Mouse (Mus musculus) limb, embryonic 11.5 days (tissue): ENCODE results near the gene Ccdc124. TPM values are rescaled to one million over a fixed set of nuclear protein-coding genes. Genes with fewer than 3 reads are reported as not detected.
"Not testable (repeated sequence)": the region's sequence is repeated elsewhere in the genome, so short reads cannot be mapped to it uniquely, and the experiment has no call there.

Experiments
- ATAC-seq: fragments of 200-750 bp; cut with Nextera tagmentation; 2 replicates; pipeline ENCODE4 v1.8.0; 2017; ENCODE audit warnings: low read depth; ENCODE audit not compliant: insufficient number of reproducible peaks, low FRiP score, low TSS enrichment
- DNase-seq: peaks from one replicate; pipeline ENCODE4 v3.0.0-alpha.2; 2015; ENCODE audit warnings: low spot score
- H3K27ac ChIP-seq: fragments of 300-500 bp; sonication (generic); replicated peaks from 2 replicates; pipeline ENCODE4 v1.5.1; 2014; ENCODE audit warnings: low read depth, mild to moderate bottlenecking, low read length
- H3K27me3 ChIP-seq: fragments of 300-500 bp; sonication (generic); 2 replicates; pipeline ENCODE4 v1.6.1; 2014; ENCODE audit warnings: mild to moderate bottlenecking, low read length, mixed read lengths; ENCODE audit not compliant: control insufficient read depth, insufficient read depth
- H3K36me3 ChIP-seq: fragments of 300-500 bp; sonication (generic); 2 replicates; pipeline ENCODE4 v1.6.1; 2014; ENCODE audit warnings: mild to moderate bottlenecking, low read length, moderate library complexity, mixed read lengths; ENCODE audit not compliant: control insufficient read depth, insufficient read depth
- H3K4me1 ChIP-seq: fragments of 300-500 bp; sonication (generic); 2 replicates; pipeline ENCODE4 v1.6.1; 2014; ENCODE audit warnings: low read length, mixed read lengths; ENCODE audit not compliant: control insufficient read depth, insufficient read depth
- H3K4me2 ChIP-seq: fragments of 300-500 bp; sonication (generic); 2 replicates; pipeline ENCODE4 v1.6.1; 2014; ENCODE audit warnings: low read depth, mild to moderate bottlenecking, moderate library complexity; ENCODE audit not compliant: severe bottlenecking
- H3K4me3 ChIP-seq: fragments of 300-500 bp; sonication (generic); 2 replicates; pipeline ENCODE4 v1.5.1; 2014; ENCODE audit warnings: low read depth, low read length
- H3K9ac ChIP-seq: fragments of 300-500 bp; sonication (generic); 2 replicates; pipeline ENCODE4 v1.6.1; 2014; ENCODE audit warnings: mild to moderate bottlenecking, low read length
- H3K9me3 ChIP-seq: fragments of 300-500 bp; sonication (generic); 2 replicates; pipeline ENCODE4 v1.6.1; 2016; ENCODE audit warnings: low read length; ENCODE audit not compliant: control insufficient read depth
- WGBS: fragments of 180-500 bp; shearing (Covaris S2); extraction: QIAGEN DNeasy Blood & Tissue Kit; methylation state at CpG from one replicate; pipeline ENCODE4 v1.1.7; 2014; 5-methylcytosine and 5-hydroxymethylcytosine counted together
- polyA plus RNA-seq: library from polyadenylated mRNA; unstranded; fragments of >200 nt; fragmentation: Nextera tagmentation; extraction: Ambion mirVana; gene quantifications from 2 replicates; pipeline ENCODE4 v1.2.1, GENCODE M21; 2014

Gene Ccdc124
- polyA plus RNA-seq, 1 experiment from 2014 or later = 161 TPM

DNA sequence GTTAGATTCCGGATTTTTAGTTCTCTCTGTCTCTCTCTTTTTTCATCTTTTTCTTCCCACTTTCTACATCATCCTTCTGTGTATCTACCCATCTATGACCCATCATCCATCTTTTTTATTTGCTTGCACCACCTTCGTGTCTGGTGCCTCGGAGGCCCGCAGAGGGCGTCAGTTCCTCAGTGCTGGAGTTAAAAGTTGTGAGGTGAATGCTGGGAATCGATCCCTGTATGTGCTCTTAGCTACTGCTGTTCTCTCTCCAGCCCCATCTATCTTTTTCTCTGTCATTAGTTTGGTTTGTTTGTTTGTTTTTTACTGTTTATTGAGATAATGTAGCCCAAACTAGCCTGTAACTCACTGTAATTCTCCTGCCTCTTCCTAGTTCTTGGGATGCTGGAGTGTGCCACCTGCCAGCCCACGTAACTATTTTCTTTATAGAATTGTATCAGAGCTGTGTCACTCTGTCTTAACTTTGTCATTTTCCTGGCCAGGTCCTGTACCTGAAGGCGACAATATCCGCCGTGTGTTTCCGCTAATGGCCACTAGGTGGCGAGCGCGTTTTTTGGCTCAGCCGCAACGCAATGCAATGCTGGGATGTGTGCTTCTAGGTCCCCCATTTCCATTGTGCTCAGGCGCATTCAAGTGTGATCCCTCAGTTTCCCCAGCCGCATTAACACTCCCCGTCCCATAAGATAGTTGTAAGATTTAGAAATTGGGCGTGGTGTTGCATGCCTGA, 24.1 kb upstream of the Ccdc124 start:
- H3K27ac ChIP-seq = peak overlapping the region; percentile 49
- under 1% methylated on average over 20 of the region's 20 CpGs for WGBS
- H3K4me3 ChIP-seq = peak overlapping the region; percentile 79
- DNase-seq (peak; percentile 92), ATAC-seq (peak; percentile 36)
- 0 out of 2 replicates have a peak, but pooled peaks cover 3% of the 10 kb centered on the region for H3K4me1 ChIP-seq
- peaks cover 12% of the 10 kb centered on the region for H3K36me3 ChIP-seq
- peaks cover 9% of the 10 kb centered on the region for H3K27me3 ChIP-seq
- peak overlapping the region; percentile 73 for H3K9ac ChIP-seq
- no peaks in the 10 kb centered on the region for H3K9me3 ChIP-seq
- peak overlapping the region; percentile 87 for H3K4me2 ChIP-seq

DNA sequence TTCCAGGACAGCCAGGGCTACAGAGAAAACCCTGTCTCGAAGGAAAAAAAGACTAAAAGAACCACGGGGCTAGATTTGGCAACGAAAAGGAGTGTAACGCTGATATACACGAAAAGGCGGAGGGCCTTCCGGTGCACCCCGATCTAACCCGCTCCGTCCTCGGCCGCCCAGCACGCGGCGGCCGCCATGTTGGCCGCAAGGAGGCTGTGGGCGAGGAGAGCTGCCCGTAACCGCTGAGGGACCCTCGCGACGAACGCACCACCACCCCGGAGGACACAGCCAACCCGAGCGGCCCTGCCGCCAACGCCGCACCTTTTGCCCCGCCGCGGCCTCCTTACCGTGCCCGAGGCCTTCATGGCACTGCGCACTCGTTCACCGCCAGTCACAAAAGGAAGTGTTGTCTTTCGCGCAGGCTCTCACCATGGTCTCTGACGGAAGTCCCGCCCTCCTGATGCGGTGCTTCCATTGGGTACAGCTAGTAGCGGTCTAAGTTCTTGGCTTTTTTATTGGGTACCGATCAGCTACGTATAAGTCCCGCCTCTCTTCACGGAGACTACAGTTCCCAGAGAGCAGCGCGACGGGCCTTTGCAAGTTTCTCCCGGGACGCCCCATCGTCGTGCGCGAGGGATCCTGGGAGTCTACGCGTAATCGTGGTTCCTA, 23.4 kb upstream of the Ccdc124 start, which contains the start of gene Rpl18a:
Rpl18a (minus strand) TSS at position 392 of the 660 bp plus-strand sequence.
- Histone ChIP-seq H3K4me3 (peak within 1 kb of the TSS; percentile 79), H3K36me3 (peaks cover 12% of the 10 kb centered on the region), H3K9me3 (no peaks in the 10 kb centered on the region), H3K27me3 (peaks cover 15% of the 10 kb centered on the region), H3K27ac (peak within 1 kb of the TSS; percentile 49), H3K4me2 (peak within 1 kb of the TSS; percentile 94), H3K4me1 (peaks cover 7% of the 10 kb centered on the region), H3K9ac (peak within 1 kb of the TSS; percentile 89)
- DNase-seq (peak; percentile 95), ATAC-seq (peak; percentile 96)
- under 1% methylated on average over 60 of the region's 60 CpGs for WGBS

DNA sequence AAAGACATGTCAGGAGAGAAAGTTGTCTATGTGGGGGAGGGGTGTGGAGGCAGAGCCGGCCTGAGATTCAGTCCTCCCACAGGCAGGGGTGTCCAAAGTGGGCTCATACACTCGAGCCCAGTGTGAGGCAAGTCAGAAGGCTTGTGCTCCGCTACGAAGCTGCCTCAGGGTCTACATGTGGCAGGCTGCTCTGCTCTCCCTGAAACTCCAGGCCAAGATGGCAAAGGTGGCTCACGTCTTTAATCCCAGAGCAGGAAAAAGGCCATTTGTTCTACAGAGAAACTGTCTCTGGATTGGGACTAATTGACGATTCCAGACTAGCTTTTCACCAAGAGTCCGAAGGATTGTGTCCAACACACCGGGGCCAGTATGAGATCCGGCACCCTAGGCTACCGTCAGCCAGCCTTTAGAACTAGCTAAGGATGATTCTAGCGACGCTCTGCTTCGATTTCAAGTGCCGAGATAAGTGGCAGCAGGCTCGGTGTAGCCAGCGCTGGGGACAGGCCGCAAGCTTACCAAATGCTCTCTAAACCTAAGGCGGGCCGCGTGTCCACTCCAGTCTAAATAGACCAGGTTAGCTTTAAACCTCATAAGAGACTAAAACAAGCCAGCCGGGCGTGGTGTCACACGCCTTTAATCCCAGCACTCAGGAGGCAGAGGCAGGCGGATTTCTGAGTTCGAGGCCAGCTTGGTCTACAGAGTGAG, 22.7 kb upstream of the Ccdc124 start:
- peak overlapping the region; percentile 30; the same call in 1 of the 2 replicates for H3K27ac ChIP-seq
- peaks cover 12% of the 10 kb centered on the region for H3K36me3 ChIP-seq
- WGBS = 4% methylated on average over 25 of the region's 25 CpGs

DNA sequence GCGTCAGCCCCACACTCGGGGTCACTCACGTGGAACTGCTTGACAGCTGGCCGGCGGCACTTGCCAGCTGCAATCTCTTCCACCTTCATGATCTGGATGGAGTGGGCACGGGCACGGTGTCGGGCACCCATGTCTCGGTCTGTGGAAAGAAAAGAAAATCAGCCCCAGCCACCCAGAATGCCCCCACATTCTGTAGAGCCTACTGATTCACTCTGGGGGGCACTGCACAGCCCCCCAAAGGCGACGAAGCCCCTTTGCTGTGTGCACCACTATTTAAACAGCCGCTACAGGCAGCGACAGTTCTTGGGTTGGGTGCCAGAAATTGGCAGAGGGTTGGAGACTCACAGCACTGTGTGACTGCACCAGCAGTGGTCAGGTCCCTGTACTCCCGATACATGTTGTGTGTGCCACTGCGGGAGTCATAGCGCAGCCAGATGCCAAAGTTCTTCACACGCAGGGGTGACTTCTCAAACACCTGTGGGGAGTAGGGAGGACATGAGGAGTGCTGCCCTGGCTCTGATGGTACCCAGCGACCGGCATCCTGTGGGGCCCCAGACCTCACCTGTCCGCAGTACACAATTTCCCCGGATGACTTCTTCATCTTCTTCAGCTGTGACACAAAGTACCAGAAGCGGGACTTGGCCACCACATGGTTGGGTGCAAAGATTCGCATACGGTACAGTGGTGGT, 22.0 kb upstream of the Ccdc124 start:
- H3K9me3 ChIP-seq, ATAC-seq, DNase-seq, H3K27ac ChIP-seq: not testable (repeated sequence)
- 86% methylated on average over 21 of the region's 24 CpGs for WGBS
- Histone ChIP-seq H3K4me2 (peak overlapping the region; percentile 94), H3K36me3 (peaks cover 12% of the 10 kb centered on the region), H3K9ac (peak overlapping the region; percentile 89), H3K27me3 (peaks cover 30% of the 10 kb centered on the region), H3K4me3 (peak overlapping the region; percentile 79), H3K4me1 (peaks cover 12% of the 10 kb centered on the region)

More for the DNA sequence above, 22.7 kb upstream of the Ccdc124 start:
- Histone ChIP-seq H3K4me1 (peaks cover 12% of the 10 kb centered on the region), H3K4me2 (peak overlapping the region; percentile 94), H3K4me3 (peak overlapping the region; percentile 79), H3K9ac (peak overlapping the region; percentile 89), H3K9me3 (no peaks in the 10 kb centered on the region), H3K27me3 (peaks cover 22% of the 10 kb centered on the region)
- ATAC-seq = no peak
- peak; percentile 40 for DNase-seq

DNA sequence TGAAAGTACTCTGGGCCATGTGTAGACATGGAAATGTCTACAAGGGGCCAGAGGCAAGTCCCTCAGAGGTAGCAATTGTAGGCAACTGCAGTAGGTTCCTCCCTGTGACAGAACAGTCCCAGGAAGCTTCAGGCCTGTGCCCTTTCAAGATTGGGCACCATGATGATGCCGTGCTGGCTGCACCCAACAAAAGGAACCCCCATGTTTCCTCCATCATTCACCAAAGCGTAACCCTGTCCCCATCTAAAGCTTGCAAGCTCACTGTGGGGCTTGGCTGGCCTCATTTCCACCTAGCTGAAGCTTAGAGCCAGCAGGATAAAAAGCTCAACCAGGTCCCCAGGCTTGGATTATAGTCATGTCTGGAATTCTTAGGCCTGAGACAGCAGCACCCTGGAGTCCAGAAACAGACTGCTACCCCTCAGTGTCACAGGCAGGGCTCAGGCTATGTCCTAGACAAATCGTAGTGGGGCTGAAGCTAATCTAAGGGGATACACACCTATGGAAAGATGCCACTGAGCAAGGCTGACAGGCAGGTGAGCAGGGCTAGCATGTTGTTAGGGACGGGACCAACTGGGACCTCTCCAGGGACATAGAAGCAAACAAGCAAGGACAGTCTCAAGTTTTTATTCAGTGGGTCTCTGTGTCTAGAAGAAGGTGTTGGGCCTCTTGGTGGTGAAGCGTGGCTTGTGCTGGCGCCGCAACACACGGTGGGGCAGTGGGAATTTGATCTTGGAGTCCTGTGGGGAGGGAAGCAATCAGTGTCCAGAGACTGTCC, 21.2 kb upstream of the Ccdc124 start:
- Histone ChIP-seq H3K27me3 (peaks cover 34% of the 10 kb centered on the region), H3K4me3 (no peak overlapping the region)
- no peak for DNase-seq

DNA sequence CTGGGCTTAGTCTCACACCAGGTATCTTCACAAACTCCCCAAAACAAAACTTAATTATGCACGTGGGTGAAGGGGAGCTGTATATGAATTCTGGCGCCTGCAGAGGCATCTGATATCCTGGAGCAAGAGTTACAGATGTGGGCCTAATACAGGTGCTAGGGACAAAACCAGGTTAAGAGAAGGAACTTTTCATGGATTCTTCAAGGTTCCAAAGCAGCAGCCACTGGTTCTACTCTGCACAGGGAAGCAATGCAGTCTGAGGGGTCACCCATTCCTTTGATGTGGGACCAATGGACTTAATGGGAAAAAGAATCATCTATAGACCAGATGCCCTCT, 20.6 kb upstream of the Ccdc124 start:
- ATAC-seq = no peak
- no peak overlapping the region for H3K27ac ChIP-seq
- no peak for DNase-seq
- H3K9me3 ChIP-seq = no peaks in the 10 kb centered on the region
- no peak overlapping the region for H3K9ac ChIP-seq
- H3K4me1 ChIP-seq = peaks cover 12% of the 10 kb centered on the region
- H3K36me3 ChIP-seq = peaks cover 12% of the 10 kb centered on the region
- H3K27me3 ChIP-seq = peaks cover 34% of the 10 kb centered on the region
- H3K4me3 ChIP-seq = no peak overlapping the region
- 70% methylated on average over 2 of the region's 2 CpGs for WGBS
- no peak overlapping the region for H3K4me2 ChIP-seq

More for the DNA sequence above, 21.2 kb upstream of the Ccdc124 start:
- ATAC-seq = no peak
- peaks cover 12% of the 10 kb centered on the region for H3K36me3 ChIP-seq
- H3K9ac ChIP-seq = no peak overlapping the region
- H3K4me2 ChIP-seq = no peak overlapping the region
- peaks cover 12% of the 10 kb centered on the region for H3K4me1 ChIP-seq
- no peaks in the 10 kb centered on the region for H3K9me3 ChIP-seq
- H3K27ac ChIP-seq = no peak overlapping the region
- 94% methylated on average over 8 of the region's 8 CpGs for WGBS

DNA sequence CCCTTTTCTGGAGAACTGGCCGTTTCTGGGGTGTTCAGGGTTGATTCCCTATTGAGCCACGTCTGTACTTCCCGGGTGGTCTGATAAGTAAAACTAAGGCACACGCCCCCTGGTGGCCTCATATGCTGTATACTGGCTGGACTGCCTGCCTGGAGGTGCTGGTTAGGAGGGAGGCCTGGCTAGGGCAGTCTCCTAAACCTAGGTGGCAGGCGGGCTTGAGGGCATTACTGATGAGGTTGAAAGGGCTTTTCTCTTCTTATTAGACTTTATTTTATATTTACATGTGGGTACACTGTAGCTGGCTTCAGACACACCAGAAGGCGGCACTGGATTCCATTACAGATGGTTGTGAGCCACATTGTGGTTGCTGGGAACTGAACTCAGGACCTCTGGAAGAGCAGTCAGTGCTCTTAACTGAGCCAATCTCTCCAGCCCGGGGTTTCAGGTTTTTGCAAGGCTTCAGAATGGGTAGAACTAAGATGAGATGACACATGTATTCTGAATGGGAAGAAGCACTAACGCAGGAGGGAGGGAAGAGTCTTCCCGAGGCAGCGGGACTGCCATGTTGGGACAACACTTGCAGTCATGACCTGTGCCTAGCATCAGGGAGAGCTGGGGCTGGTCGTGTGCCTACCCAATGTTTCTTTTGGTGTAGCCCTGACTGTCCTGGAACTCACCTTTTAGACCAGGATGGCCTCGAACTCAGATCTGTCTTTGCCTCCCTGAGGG, 20.1 kb upstream of the Ccdc124 start:
- Histone ChIP-seq H3K27ac (no peak overlapping the region), H3K4me2 (no peak overlapping the region), H3K27me3 (peaks cover 34% of the 10 kb centered on the region), H3K4me1 (peaks cover 12% of the 10 kb centered on the region), H3K4me3 (no peak overlapping the region), H3K36me3 (peaks cover 12% of the 10 kb centered on the region), H3K9ac (no peak overlapping the region), H3K9me3 (no peaks in the 10 kb centered on the region)
- DNase-seq = peak; percentile 90
- 26% methylated on average over 12 of the region's 12 CpGs for WGBS
- ATAC-seq = peak; percentile 15; the same call in 1 of the 2 replicates
